Mouse (Mus musculus) left cerebral cortex, adult 8-10 months (tissue): ENCODE data around the gene Elfn1. TPM values are rescaled to one million over a fixed set of nuclear protein-coding genes. Genes with fewer than 3 reads are reported as not detected.

ENCODE experiments used
- DNase-seq, 2 experiments: peaks; one replicate each; pipeline ENCODE4 v3.0.0; 2022; ENCODE audit warnings: low spot score in 2 of 2
- total RNA-seq, 4 experiments: library from RNA; stranded (reverse); gene quantifications; 2 replicates each; pipeline ENCODE4 v1.2.4; 2022

The Elfn1 gene
- total RNA-seq, result 10 to 100 TPM; 30.3 to 34.3 (median 30.7) TPM

GRCm38 (mm10) chr5:139907714-139908242 is at the start of gene Elfn1:
Gene Elfn1, plus strand, starts transcription at chr5:139907943.
- no peak for DNase-seq

DNA sequence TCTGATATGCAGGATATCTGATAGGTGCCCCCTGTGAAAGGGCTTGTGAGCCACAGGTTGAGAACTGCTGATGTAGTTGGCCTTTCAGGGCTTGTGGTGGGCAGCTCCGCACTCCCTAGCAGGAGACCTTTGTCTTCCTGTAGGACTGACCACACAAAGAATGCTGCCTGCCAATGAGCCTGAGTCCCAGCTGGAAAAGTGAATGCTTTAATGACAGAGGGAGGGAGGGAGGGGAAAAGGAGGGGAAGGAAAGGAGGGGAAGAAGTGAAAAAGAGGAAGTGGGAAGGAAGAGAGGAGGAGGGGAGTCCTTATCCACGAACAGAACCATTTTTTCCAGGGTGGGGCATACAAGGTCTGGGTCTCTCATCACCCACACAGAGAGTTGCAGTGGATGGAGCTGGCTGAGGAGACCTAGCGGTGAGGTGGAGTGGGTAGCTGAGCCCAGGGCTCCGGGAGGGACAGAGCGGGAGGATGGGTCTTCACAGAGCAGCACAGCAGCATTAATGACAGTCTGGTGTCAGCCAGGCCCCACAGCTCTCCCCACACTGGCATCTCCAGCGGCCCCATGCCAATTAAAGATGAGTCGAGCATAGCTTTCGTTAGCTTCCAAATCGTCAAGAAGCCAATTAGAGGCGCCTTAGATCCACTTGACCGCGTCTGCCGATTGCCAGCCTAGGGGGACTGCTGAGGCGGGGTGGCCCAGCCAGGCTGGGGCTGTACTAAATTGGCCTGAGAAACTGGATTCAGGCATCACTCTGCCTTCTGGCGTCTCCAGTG is 47.2 kb upstream of the Elfn1 start:
- DNase-seq, result no peak

- no peak for DNase-seq
These were observed 45.0 kb upstream of the Elfn1 start for GRCm38 (mm10) chr5:139862759-139863158.

DNA sequence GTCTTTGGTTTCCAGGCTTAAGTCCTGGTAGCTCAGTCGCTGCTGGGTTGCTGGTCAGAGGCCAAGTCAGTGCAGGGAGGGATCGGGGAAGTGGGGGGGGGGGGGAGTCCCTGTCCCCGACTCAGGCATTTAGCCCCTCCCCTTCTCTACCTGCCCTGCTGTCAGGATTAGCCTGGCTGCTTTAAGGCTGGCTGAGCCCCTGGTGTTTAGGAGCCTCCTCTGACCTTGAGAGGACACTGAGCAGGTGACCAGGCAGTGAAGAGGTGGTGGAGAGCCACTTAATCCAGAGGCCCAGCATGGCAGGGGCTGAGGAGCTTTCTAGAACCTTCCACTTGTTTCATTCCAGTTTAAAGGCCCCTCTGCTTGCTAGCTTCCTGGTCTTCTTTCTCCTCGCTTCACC is 36.9 kb upstream of the Elfn1 start:
- no peak for DNase-seq

DNA sequence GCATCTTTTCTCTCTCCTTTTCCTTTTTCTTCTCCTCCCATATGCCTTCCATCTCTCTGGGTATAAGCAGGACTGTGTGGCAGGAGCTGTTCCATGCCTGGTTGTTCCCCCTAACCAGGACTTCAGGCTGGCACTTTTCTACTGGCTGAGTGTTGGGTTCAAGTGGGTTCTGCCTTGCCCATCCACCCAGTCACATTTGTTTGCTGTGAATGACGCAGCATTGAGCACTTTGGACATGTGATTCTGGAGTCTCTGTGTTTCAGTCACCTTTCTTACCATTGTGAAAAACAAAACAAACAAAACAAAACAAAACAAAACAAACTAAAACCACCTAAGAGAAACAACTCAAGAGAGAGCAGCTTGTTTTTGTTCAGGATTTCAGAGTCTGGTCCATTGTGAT is 36.2 kb upstream of the Elfn1 start:
- no peak for DNase-seq

DNA sequence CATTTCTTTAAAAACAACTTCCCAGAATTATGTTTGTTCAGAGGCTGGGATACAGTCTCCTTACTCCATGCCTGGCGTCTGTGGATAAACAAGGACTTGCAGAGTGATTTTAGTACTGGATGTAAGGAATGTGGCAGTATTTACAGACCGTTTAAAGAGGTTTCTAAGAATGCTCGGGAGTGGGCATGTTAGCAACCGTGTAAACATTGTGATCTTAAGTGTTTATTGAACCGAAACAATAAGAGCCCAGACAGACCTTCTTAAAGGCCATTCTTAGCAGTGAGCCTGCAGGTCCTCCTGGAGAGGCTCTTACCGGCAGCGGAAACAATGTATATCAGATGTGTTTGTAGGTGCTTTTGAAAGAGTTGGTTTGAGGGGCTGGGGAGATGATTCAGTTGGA is 30.2 kb upstream of the Elfn1 start:
- DNase-seq, result no peak

GRCm38 (mm10) chr5:139879694-139880093 is 28.0 kb upstream of the Elfn1 start:
- no peak for DNase-seq

DNA sequence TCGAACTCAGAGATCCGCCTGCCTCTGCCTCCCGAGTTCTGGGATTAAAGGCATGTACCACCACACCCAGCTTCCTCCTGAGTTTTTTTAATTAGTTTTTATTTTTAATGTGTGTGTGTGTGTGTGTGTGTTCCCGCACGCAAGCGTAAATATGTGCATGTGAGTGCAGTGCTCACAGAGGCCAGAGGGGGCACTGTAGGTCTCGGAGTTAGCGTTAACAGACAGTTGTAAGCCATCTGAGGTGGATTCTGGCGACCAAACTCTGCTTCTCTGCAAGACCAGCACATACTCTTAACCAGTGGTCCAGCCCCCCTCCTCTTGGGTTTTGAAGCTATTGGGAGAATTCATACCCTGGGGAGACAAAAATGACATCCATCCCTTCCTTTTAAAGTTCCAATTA is 26.6 kb upstream of the Elfn1 start:
- no peak for DNase-seq

DNA sequence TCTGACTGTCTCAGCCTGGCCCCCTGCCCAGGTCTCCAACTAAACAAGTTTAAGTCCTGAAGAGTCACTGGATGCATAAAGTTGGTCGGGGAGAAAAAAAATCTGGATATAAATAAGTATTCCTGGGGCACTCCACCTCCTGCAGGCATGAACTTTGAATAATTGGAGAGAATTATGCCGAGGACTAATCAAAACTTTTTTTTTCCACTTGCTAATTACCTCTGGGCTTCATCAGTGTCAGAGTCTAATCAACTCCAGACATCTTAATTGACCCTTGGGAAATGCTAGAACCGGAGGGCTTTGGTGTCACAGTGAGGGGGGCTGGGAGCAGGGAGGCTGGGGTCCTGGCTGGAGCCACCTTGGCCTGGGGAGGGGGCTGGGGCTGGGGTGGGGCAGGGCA is 19.1 kb upstream of the Elfn1 start:
- DNase-seq, result no peak

DNA sequence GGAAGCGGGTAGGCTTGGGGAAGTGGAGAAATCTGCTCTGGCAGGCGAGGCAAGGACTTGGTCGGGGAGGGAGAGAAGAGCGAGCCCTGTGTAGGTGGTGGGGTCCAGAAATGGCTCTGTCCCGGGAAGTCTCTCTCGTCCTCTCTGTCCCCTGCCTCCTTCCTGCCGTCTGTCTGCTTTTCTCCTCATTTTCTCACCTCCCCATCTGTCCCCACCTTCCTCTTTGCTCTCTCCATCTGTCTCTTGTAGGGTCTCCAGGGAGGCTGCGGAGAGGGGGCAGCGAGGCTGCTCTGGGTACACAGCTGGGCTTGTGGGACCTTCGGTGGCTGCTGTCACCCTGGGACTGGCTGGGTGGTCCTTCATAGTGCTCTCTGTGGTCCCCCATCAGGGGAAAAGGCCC is 18.4 kb upstream of the Elfn1 start:
- no peak for DNase-seq

- DNase-seq, result no peak
These were observed 15.3 kb upstream of the Elfn1 start for GRCm38 (mm10) chr5:139892326-139892994.

DNA sequence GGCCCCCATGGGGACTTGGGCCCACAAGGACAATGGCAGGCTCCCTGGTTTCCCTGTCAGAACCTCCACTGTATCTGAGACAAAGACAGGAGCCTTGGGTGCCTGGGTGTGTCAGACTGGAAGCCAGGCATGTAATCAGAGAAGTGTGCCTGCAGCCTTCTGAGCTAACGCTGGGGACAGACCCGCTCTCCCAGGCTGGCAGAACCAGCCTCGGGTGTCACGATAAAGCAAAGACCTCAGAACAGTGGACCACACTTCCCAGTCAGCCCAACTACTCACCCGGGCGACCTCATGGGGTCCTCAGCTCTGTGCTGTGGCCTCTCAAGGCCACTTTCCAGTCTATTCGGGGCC is 14.8 kb upstream of the Elfn1 start:
- no peak for DNase-seq

DNA sequence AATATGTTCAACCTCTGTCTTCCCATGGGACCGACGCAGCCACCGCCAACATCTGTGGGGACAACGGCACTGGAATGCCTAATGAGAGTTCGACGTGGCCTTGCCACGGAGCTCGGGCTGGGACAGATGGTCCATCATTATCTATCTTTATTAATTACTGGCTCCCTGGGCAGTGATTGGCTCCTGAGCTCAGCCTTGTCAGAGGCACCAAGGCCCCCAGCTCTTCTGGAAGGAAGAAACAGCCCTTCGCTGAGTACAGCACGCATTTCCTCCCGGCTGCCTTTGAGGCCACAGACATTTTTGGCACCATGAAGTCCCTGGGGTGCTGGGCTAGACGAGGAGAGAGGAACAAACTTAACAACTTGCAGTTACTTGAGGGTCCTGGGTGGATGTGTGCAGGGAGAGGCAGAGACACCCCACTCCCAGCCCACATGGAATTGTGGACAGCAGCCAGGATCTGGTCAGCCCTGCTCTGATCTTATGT is 13.7 kb upstream of the Elfn1 start:
- no peak for DNase-seq

DNA sequence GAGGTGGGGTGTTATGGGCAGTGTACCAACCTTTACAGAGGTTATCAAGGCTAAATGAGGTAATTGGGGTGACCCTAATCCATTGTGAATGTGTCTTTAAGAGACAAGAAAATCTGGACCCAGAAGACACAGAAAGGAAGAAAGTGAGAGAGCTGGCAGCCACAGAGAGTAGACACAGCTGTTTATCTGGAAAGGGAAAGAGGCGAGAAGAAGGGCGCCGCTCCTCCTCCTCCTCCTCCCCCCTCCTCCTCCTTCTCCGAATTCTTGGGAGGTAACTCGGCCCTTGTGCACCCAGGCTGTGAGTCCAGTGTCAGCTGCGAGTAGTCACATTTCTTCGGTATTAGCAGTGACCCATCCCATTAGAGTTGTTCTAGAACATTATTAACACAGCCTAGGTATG is 8.7 kb upstream of the Elfn1 start:
- DNase-seq, result no peak

DNA sequence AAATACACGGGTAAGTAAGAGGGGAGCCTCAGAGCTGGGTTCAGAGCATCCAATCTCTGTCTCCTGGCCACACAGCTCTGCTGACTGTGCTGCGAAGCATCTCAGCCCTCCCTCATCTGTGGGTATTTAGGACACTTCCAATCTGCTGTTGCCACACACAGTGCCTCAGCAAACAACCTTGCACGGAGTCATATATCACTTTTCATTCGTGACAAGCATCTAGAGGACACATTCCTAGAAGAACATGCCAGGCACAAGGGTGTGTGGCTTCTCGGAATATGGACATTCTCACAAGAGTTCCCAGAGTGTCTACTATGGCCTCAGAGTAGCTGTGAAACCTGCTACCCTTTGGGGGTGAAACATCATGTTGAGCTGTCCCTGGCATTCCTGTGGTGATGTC is 2.6 kb upstream of the Elfn1 start:
- no peak for DNase-seq

- DNase-seq, result no peak
These were observed 1.2 kb upstream of the Elfn1 start for GRCm38 (mm10) chr5:139906507-139906906.

GRCm38 (mm10) chr5:139907241-139907640 is 502 bp upstream of the Elfn1 start:
- DNase-seq, result no peak

DNA sequence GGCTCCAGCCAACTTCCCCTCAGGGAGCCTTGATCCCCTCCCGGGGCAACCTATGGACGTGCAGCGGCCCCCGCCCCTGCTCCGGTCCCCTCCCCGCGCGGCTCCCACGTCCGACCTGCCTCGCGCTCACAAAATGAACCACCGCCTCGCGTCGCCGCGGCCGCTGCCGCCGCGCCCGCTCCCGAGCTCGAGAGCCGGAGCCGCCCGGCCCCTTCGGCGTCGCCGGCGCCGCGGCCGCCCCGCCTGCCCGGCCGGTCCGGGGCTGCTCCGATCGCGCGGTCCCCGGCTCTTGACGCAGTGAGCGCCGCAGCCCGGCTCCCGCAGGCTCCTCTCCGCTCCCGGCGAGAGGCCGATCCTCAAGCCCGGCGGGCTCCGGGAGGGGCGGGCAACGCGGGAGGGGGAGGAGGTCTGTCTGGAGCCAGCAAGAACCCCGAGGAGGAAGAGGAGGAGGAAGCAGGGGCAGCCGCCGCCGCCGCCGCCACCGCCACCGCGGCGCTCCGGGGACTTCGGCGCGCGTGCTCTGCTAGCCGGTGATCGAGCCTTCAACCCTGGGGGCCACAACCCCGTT is 584 bp downstream of the Elfn1 start:
- no peak for DNase-seq

GRCm38 (mm10) chr5:139908811-139909627 is 1.3 kb downstream of the Elfn1 start:
- DNase-seq, result no peak

DNA sequence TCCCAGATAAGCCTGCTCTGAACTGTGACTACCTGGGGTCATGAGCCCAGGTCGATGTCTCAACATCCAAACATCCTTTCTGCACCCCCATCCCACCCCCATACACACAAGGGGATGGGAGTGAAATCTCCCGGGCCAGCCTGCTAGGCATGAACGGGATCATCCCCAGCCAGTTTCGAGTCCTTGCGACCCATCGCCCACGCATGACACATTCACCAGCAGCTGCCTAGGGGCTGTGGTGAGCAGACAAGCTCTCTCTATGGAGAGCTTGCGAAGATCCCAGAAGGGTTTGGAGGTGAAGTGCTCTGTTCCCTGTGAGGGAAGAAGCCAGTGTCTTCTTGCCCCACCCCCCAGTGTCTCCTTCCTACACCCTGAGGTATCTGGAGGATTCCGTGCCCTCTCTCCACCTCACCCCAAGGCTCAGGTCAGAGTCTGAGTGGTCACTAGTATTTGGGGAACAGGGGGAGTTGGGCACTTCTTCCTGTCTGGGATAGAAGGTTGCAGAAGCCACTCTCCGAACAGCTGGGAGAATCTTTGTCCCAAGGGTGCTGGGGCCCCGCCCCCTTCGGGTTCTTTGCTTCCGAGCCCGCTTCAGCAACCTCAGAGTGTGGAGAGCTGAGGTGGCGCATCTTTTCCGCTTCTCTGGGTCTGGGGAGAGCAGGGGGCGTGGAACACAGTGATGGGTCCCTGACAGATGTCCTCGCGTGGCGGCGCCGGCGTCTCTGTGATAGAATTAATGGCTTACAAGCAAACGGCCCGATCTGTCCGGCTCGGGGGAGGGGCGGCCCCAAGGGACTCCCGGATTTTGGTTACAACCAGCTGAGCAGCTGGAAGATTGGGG is 2.2 kb downstream of the Elfn1 start:
- DNase-seq, result no peak
